Mouse (Mus musculus) lung, adult 2 months (tissue): ENCODE results near the gene Klc2. TPM values are rescaled to one million over a fixed set of nuclear protein-coding genes. Genes with fewer than 3 reads are reported as not detected.

Experiments
- DNase-seq: peaks from one replicate; pipeline ENCODE4 v3.0.0; 2022
- H3K4me1 ChIP-seq: fragments of 200-500 bp; 2 replicates; pipeline ENCODE4 v1.6.1; 2011; ENCODE audit warnings: low read length; ENCODE audit not compliant: control insufficient read depth, insufficient read depth
- H3K4me3 ChIP-seq: fragments of 200-500 bp; replicated peaks from 2 replicates; pipeline ENCODE3; 2011; ENCODE audit warnings: low read depth, mild to moderate bottlenecking, control low read depth, low read length; ENCODE audit errors: extremely low read depth
- CTCF ChIP-seq: fragments of 200-500 bp; IDR thresholded peaks from 2 replicates; pipeline ENCODE4 v1.5.1; 2011; ENCODE audit warnings: mild to moderate bottlenecking, low read length, control low read depth; ENCODE audit not compliant: insufficient read depth
- POLR2A ChIP-seq: fragments of 200-500 bp; IDR thresholded peaks from 2 replicates; pipeline ENCODE4 v1.6.1; 2011; ENCODE audit warnings: low read depth, mild to moderate bottlenecking, control low read depth, low read length, borderline replicate concordance; ENCODE audit errors: extremely low read depth
- WGBS: fragments of 180-500 bp; shearing (Covaris S2); methylation state at CpG from one replicate; pipeline ENCODE4 v1.1.7; 2018; 5-methylcytosine and 5-hydroxymethylcytosine counted together
- polyA plus RNA-seq: library from polyadenylated mRNA; depleted of rRNA; stranded (reverse); fragments of >200 nt; gene quantifications from 2 replicates; pipeline ENCODE4 v1.2.3, GENCODE M21; 2012; rRNA removed

Klc2 gene
- polyA plus RNA-seq, 1 experiment: 47.3 TPM

DNA sequence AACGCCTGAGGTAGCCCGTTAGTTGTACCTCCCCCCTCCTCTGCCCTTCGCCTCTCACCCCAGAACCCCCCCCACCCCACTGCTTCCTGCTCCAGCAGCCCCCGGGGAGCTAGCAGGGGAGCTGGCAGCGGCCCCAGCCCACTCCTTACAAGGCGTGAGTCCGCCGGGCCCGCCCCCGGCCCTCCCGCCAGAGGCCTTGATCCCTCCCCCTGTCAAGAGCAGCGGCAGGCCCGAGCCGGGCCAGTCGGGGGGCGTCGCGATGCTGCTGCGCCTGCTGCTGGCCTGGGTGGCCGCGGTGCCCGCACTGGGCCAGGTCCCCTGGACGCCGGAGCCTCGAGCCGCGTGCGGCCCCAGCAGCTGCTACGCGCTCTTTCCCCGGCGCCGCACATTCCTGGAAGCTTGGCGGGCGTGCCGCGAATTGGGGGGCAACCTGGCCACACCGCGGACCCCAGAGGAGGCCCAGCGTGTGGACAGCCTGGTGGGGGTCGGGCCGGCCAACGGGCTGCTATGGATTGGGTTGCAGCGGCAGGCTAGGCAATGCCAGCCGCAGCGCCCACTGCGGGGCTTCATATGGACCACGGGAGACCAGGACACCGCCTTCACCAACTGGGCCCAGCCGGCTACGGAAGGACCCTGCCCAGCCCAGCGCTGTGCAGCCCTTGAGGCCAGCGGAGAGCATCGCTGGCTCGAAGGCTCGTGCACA lies 50.3 kb downstream of the Klc2 start, which contains the start of gene Cd248:
TSS of gene Cd248 (plus strand) at position 212 of the 703 bp plus-strand sequence.
- Histone ChIP-seq H3K4me1 (peaks cover 14% of the 10 kb centered on the region), H3K4me3 (peak within 1 kb of the TSS; percentile 10)
- no peak for DNase-seq
- no peak for TF ChIP-seq CTCF
- 0 out of 2 replicates have a peak, but pooled peaks have one; percentile 28 for TF ChIP-seq POLR2A
- WGBS: 2% methylated on average over 55 of the region's 56 CpGs

GRCm38 (mm10) chr19:5067040-5067799 lies 51.1 kb downstream of the Klc2 start:
- WGBS: 11% methylated on average over 15 of the region's 15 CpGs
- TF ChIP-seq POLR2A: no peak
- H3K4me1 ChIP-seq: peaks cover 14% of the 10 kb centered on the region
- no peak overlapping the region for H3K4me3 ChIP-seq
- DNase-seq: no peak

GRCm38 (mm10) chr19:5065104-5065503 lies 53.3 kb downstream of the Klc2 start:
- peaks cover 11% of the 10 kb centered on the region for H3K4me1 ChIP-seq

GRCm38 (mm10) chr19:5062446-5062845 lies 55.9 kb downstream of the Klc2 start:
- 77% methylated on average over 6 of the region's 6 CpGs for WGBS
- H3K4me1 ChIP-seq: peaks cover 12% of the 10 kb centered on the region
- no peak for DNase-seq
- no peak overlapping the region for H3K4me3 ChIP-seq
- no peak for TF ChIP-seq POLR2A
- no peak for TF ChIP-seq CTCF

More at GRCm38 (mm10) chr19:5065104-5065503, 53.3 kb downstream of the Klc2 start:
- H3K4me3 ChIP-seq: no peak overlapping the region
- no peak for DNase-seq
- no peak for TF ChIP-seq POLR2A
- no peak for TF ChIP-seq CTCF
- 35% methylated on average over 7 of the region's 7 CpGs for WGBS

- no peak for DNase-seq
- 84% methylated on average over 5 of the region's 5 CpGs for WGBS
- Histone ChIP-seq H3K4me3 (no peak overlapping the region), H3K4me1 (peaks cover 8% of the 10 kb centered on the region)
- TF ChIP-seq POLR2A (no peak), CTCF (no peak)
These were observed 56.3 kb downstream of the Klc2 start for GRCm38 (mm10) chr19:5062041-5062440.

DNA sequence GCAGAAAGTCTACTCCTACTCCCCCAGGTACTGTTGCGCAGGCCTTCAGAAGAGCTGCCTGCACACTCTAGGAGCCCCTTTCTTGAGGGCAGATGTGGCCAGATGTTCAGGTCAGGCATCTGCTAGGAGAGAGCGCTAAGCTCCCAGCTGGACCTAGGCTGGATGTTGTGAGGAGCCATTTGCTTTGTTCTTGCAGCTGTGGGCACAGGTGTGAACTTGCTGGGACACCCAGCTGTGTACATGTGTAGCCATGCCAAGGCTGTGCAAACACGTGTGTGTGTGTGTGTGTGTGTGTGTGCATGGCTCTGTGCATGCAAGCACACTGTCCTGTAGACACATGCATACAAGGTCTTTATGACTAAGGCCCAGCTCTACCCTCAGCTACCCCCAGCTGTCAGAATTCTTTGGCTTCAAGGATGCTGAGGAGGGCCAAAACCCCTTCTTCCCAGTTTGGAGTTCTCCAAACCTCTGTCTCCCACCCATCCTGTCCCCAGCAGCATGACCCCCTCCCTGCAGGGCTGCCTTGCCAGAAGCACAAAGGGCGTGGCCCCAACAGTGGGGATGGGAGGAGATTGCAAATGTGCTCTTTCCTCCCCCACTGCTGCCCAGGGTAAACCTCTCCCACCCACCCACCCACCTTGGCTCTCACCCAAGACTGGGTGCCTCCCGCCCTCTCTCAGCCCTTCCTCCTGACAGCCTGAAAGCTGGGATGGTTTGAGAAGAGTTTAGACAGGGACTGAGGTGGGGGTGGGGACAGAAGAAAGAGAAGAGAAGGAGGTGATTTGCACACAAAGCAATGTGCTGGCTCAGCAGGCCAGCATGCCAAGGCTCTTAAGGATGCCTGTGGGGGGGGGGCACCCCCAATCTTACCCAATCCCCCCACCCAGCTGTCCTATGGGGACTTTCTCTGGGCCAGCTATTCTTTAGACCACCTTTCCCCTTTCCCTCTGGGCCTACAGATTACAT lies 57.7 kb downstream of the Klc2 start:
- DNase-seq: no peak
- H3K4me3 ChIP-seq: no peak overlapping the region
- TF ChIP-seq CTCF (no peak), POLR2A (no peak)
- H3K4me1 ChIP-seq: peaks cover 7% of the 10 kb centered on the region; the same call in 1 of the 2 replicates
- 45% methylated on average over 5 of the region's 5 CpGs for WGBS

DNA sequence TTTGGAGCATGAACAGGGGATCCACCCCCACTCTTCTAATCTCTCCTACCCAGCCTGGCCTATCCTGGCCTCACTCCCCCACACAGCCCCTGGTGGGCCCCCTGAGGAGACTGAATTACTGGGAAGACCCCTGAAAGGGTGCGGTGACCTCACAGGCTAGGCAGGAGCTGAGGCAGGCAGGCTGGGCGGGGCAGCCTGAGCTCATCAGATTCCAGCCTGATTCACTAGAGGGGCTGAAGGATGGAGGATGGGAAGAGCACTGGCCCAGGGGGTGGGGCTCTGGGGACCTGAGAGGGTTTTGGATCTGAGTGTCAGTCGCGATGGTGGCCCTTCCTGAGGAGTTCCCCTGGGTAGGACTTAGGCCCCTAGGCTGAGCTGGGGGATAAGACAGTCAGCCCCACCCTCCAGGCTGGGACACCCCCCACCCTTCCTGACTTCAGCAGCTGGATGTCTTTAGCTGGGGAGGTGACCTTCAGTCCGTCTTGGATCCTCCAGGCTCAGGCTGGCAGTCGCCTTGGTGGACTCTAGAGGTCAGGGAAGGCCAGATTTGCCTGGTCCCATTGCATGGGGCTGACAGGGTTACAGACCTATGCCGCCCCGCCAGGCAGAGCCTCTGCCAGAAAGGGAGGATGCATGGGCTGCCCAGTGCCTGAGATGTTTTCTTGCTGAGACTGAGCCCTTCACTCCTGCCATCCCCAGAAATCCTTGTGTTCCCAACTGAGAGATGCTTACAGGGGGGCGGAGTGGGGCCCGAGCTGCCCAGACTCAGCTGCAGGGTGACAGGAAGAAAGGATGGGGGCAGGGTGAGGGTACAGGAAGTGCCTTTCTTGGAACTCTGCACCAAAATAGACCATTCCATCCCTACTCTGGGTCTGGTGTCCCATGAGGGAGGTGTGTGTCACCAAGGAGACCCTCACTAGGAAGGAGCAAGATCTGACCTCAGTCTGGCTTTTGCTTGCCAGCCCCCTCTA lies 59.3 kb downstream of the Klc2 start:
- Histone ChIP-seq H3K4me3 (no peak overlapping the region), H3K4me1 (peaks cover 7% of the 10 kb centered on the region; the same call in 1 of the 2 replicates)
- DNase-seq: no peak
- no peak for TF ChIP-seq POLR2A
- TF ChIP-seq CTCF: no peak
- WGBS: 20% methylated on average over 10 of the region's 10 CpGs

GRCm38 (mm10) chr19:5057876-5058775 lies 60.2 kb downstream of the Klc2 start:
- Histone ChIP-seq H3K4me1 (peaks cover 7% of the 10 kb centered on the region; the same call in 1 of the 2 replicates), H3K4me3 (no peak overlapping the region)
- no peak for DNase-seq
- TF ChIP-seq CTCF: no peak
- no peak for TF ChIP-seq POLR2A
- WGBS: 26% methylated on average over 16 of the region's 16 CpGs

Other genes starting within 250 kb of the Klc2 start
- gene Actn3, start 240.7 kb downstream of the Klc2 start, polyA plus RNA-seq: 0.44 and 22.2 TPM in 2 replicates
- gene Zdhhc24, start 239.9 kb downstream of the Klc2 start, polyA plus RNA-seq: 22.3 and 23.6 TPM in 2 replicates
- 7.5 and 9.0 TPM in 2 replicates for gene Bbs1, start 211.9 kb downstream of the Klc2 start, polyA plus RNA-seq
- gene Dpp3, start 190.3 kb downstream of the Klc2 start, polyA plus RNA-seq: 70.3 and 89.2 TPM in 2 replicates
- gene Peli3, start 175.4 kb downstream of the Klc2 start, polyA plus RNA-seq: 5.5 and 5.8 TPM in 2 replicates
- 19.5 and 20.5 TPM in 2 replicates for gene Mrpl11, start 156.4 kb downstream of the Klc2 start, polyA plus RNA-seq
- gene Npas4, start 128.2 kb downstream of the Klc2 start, polyA plus RNA-seq: 0.54 and 0.93 TPM in 2 replicates
- 4.3 and 5.9 TPM in 2 replicates for gene Slc29a2, start 94.7 kb downstream of the Klc2 start, polyA plus RNA-seq
- 38.0 and 38.7 TPM in 2 replicates for gene B4gat1, start 79.7 kb downstream of the Klc2 start, polyA plus RNA-seq
- gene AC124502.3, start 79.7 kb downstream of the Klc2 start, polyA plus RNA-seq: 0.58 and 0.78 TPM in 2 replicates
- gene Brms1, start 77.2 kb downstream of the Klc2 start, polyA plus RNA-seq: 36.3 and 40.4 TPM in 2 replicates
- 10.2 and 10.4 TPM in 2 replicates for gene Rin1, start 68.1 kb downstream of the Klc2 start, polyA plus RNA-seq
- gene Cd248, start 50.5 kb downstream of the Klc2 start, polyA plus RNA-seq: 20.9 and 22.6 TPM in 2 replicates
- 10.7 and 11.8 TPM in 2 replicates for gene Tmem151a, start 33.0 kb downstream of the Klc2 start, polyA plus RNA-seq
- 154 and 165 TPM in 2 replicates for gene Yif1a, start 30.0 kb downstream of the Klc2 start, polyA plus RNA-seq
- 1.2 and 1.3 TPM in 2 replicates for gene Cnih2, start 20.0 kb downstream of the Klc2 start, polyA plus RNA-seq
- gene Rab1b, start 11.5 kb downstream of the Klc2 start, polyA plus RNA-seq: 213 and 232 TPM in 2 replicates
- gene Pacs1, start 154.6 kb upstream of the Klc2 start, polyA plus RNA-seq: 37.2 and 40.6 TPM in 2 replicates
- gene Sf3b2, start 176.9 kb upstream of the Klc2 start, polyA plus RNA-seq: 121 and 132 TPM in 2 replicates
- 1.9 and 2.3 TPM in 2 replicates for gene Gal3st3, start 179.8 kb upstream of the Klc2 start, polyA plus RNA-seq
- gene Catsper1, start 217.2 kb upstream of the Klc2 start, polyA plus RNA-seq: not detected in 2 replicates
- gene Cst6, start 231.0 kb upstream of the Klc2 start, polyA plus RNA-seq: 1.9 and 32.5 TPM in 2 replicates
- 15.5 and 21.4 TPM in 2 replicates for gene Eif1ad, start 248.2 kb upstream of the Klc2 start, polyA plus RNA-seq
- 68.1 and 94.3 TPM in 2 replicates for gene Banf1, start 248.6 kb upstream of the Klc2 start, polyA plus RNA-seq